Mouse (Mus musculus) ES-Bruce4 (cell line): ENCODE measurements around the gene Sdf2l1.

ENCODE experiments used
- CTCF ChIP-seq: IDR thresholded peaks from one replicate; pipeline ENCODE4 v1.8.1; 2011; ENCODE audit warnings: low read depth, low read length
- EP300 ChIP-seq: IDR thresholded peaks from 2 replicates; pipeline ENCODE4 v1.6.1; 2011; ENCODE audit warnings: low read depth, low read length; ENCODE audit not compliant: insufficient read depth
- POLR2A ChIP-seq: IDR thresholded peaks from one replicate; pipeline ENCODE4 v1.8.1; 2011; ENCODE audit warnings: low read length; ENCODE audit not compliant: insufficient read depth

GRCm38 (mm10) chr16:17177623-17178170 lies 45.5 kb upstream of the Sdf2l1 start:
- TF ChIP-seq CTCF (no peak), EP300 (no peak), POLR2A (no peak)
